In the genomic region with DNA sequence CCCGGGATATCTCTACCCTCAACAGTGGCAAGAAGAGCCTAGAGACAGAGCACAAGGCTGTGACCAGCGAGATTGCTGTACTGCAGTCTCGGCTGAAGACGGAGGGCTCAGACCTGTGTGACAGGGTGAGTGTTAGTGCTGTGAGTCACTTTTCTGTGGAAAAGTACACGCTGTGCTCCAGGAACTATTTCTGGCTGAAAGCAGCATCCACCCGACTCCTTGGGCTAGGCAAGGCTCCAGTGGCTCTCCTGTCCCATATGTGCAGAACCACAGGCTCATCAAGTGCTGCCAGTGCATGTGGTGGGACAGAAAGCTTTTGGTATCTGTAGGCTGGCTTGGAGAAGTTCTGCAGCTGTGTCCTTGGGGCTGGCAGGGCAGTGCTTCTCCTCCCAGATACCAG, we compare ENCODE assay signal across 25 mouse cellular contexts. TPM values are rescaled to one million over a fixed set of nuclear protein-coding genes. Genes with fewer than 3 reads are reported as not detected.
DNase-seq lines count a peak whose midpoint lies in the region; TF ChIP-seq lines count a peak whose summit lies in the region.
"Had no signal": no experiment of that assay in that cellular context is flagged by ENCODE, and none has a peak within 500 bp of the region (broad histone marks: within the 10 kb centered on the region; RNA-seq: fewer than 3 reads in every experiment).

No protein-coding gene starts in this region.

- no peak overlapping the region for H3K4me3 ChIP-seq in gastrocnemius, adult 2 months
- no peak overlapping the region for H3K4me3 ChIP-seq in cortical plate, adult 2 months (ENCODE audit: insufficient read depth, low read length)
- H3K4me3 ChIP-seq: embryonic facial prominence, embryonic 12.5 days; hindbrain, embryonic 10.5 days; hindbrain, embryonic 15.5 days; kidney, embryonic 15.5 days had no signal

- H3K4me1 ChIP-seq in cortical plate, adult 2 months (ENCODE audit: control insufficient read depth, insufficient read depth, low read length), result 0 out of 2 replicates have a peak, but pooled peaks cover 1% of the 10 kb centered on the region

- TF ChIP-seq POLR2A in cortical plate, adult 2 months (IDR thresholded peaks at IDR 0.05; ENCODE audit: extremely low read depth, insufficient read depth, low read length), result no peak

- TF ChIP-seq CTCF in gastrocnemius, adult 2 months (IDR thresholded peaks at IDR 0.05), result no peak
- TF ChIP-seq CTCF in cortical plate, adult 2 months (IDR thresholded peaks at IDR 0.05; ENCODE audit: extremely low read depth, insufficient read depth, low read length), result no peak

- peak; percentile 66 for DNase-seq in gastrocnemius, adult 2 months
- no peak for DNase-seq in gastrocnemius, postnatal 14 days
- peak; percentile 23 to 48 for DNase-seq in left cerebral cortex, postnatal 36 days (ENCODE audit: low spot score in 2 of 2)
- no peak for DNase-seq in left cerebral cortex, postnatal 10 days (ENCODE audit: extremely low spot score in 1 of 2, low spot score in 2 of 2)
- peak; percentile 66 for DNase-seq in skeletal muscle tissue, adult 2 months (ENCODE audit: low read depth, low spot score)
- no peak for DNase-seq in B cell, adult 2 months
- DNase-seq: adrenal gland, postnatal 10 days; cerebellum, adult 11 months; cerebellum, adult 9-10 months; cerebellum, postnatal 36 days; embryo, embryonic 11 days; heart, postnatal 14 days; kidney, adult 18-20 months; kidney, postnatal 25 days; liver; lung, adult 2 months; lung, postnatal 10 days; thymus, adult 18-20 months; thymus, postnatal 25 days had no signal

- intact Hi-C loops in gastrocnemius, adult 2 months (cut with DNase I), result no loop called here
- intact Hi-C loops in gastrocnemius, postnatal 14 days (cut with DNase I; ENCODE audit: low total_unique reads), result loop anchor here (5.0 to 10.0 kb wide), 2 partner anchors 97 to 190 kb away; a partner anchor contains a TSS
- intact Hi-C loops in left cerebral cortex, postnatal 36 days (cut with DNase I), result loop anchor here (10.0 kb wide), 1 partner anchor 187 kb away; a partner anchor contains a TSS
- intact Hi-C loops in left cerebral cortex, postnatal 10 days (cut with DNase I), result no loop called here

- H3K27ac ChIP-seq in gastrocnemius, adult 2 months, result peak overlapping the region; percentile 50
- peak overlapping the region; percentile 17; the same call in 1 of the 2 replicates for H3K27ac ChIP-seq in cortical plate, adult 2 months (ENCODE audit: insufficient read depth, low read length)
- H3K27ac ChIP-seq: embryonic facial prominence, embryonic 12.5 days; hindbrain, embryonic 10.5 days; hindbrain, embryonic 15.5 days; kidney, embryonic 15.5 days; liver, embryonic 14.5 days had no signal

RNA-seq across cellular contexts. Expression of a gene that starts 17.8 kb away (rescaled TPM):
- 10 to 100 TPM; 75.9 to 83.2 TPM for total RNA-seq in gastrocnemius, adult 2 months (2021)
- total RNA-seq in gastrocnemius, postnatal 14 days (2021), result 10 to 100 TPM; 65.9 to 75.8 TPM
- total RNA-seq in left cerebral cortex, postnatal 36 days (2021), result 100 to 1,000 TPM; 165 to 167 TPM
- 100 to 1,000 TPM; 179 to 193 TPM for total RNA-seq in left cerebral cortex, postnatal 10 days (2021)
- 144 and 150 TPM in 2 replicates for polyA plus RNA-seq in cortical plate, adult 2 months (2012; rRNA removed)

RNA-seq across cellular contexts. Expression of a gene that starts 57.0 kb away (rescaled TPM):
- total RNA-seq in gastrocnemius, adult 2 months (2021), result 100 to 1,000 TPM; 320 to 401 TPM
- 100 to 1,000 TPM; 208 to 236 TPM for total RNA-seq in gastrocnemius, postnatal 14 days (2021)
- total RNA-seq in left cerebral cortex, postnatal 36 days (2021), result 100 to 1,000 TPM; 323 to 336 TPM
- 100 to 1,000 TPM; 325 to 332 TPM for total RNA-seq in left cerebral cortex, postnatal 10 days (2021)
- 429 and 432 TPM in 2 replicates for polyA plus RNA-seq in cortical plate, adult 2 months (2012; rRNA removed)

Comparison
In these comparisons a context has a peak if more than half of its experiments do, and no peak if none do; other contexts are left out.
1. DNase-seq: peak in gastrocnemius, adult 2 months (single experiment), left cerebral cortex, postnatal 36 days (2 of 2) and skeletal muscle tissue, adult 2 months (single experiment); none in gastrocnemius, postnatal 14 days (single experiment), left cerebral cortex, postnatal 10 days (0 of 2) and B cell, adult 2 months (0 of 2).
2. intact Hi-C loops: an anchor here in gastrocnemius, postnatal 14 days (5.0 to 10.0 kb wide) and left cerebral cortex, postnatal 36 days (10.0 kb wide); none called in gastrocnemius, adult 2 months and left cerebral cortex, postnatal 10 days.